Mouse (Mus musculus) limb, embryonic 12.5 days (tissue): ENCODE measurements around the gene Slc25a48. TPM values are rescaled to one million over a fixed set of nuclear protein-coding genes. Genes with fewer than 3 reads are reported as not detected.

Source experiments
- ATAC-seq: fragments of 200-750 bp; cut with Nextera tagmentation; 2 replicates; pipeline ENCODE4 v1.8.0; 2017; ENCODE audit warnings: low read depth, moderate TSS enrichment; ENCODE audit not compliant: insufficient number of reproducible peaks, insufficient read depth, low FRiP score, low TSS enrichment
- H3K27ac ChIP-seq: fragments of 300-500 bp; sonication (generic); 2 replicates; pipeline ENCODE4 v1.5.1; 2016; ENCODE audit warnings: mild to moderate bottlenecking, moderate library complexity
- H3K27me3 ChIP-seq: fragments of 300-500 bp; sonication (generic); 2 replicates; pipeline ENCODE4 v1.6.1; 2016; ENCODE audit warnings: mild to moderate bottlenecking, moderate library complexity
- H3K36me3 ChIP-seq: fragments of 300-500 bp; sonication (generic); 2 replicates; pipeline ENCODE4 v1.6.1; 2016; ENCODE audit warnings: mild to moderate bottlenecking, moderate library complexity
- H3K4me1 ChIP-seq: fragments of 300-500 bp; sonication (generic); replicated peaks from 2 replicates; pipeline ENCODE4 v1.6.1; 2016
- H3K4me2 ChIP-seq: fragments of 300-500 bp; sonication (generic); 2 replicates; pipeline ENCODE4 v1.6.1; 2016; ENCODE audit warnings: mild to moderate bottlenecking, moderate library complexity
- H3K4me3 ChIP-seq: fragments of 300-500 bp; sonication (generic); replicated peaks from 2 replicates; pipeline ENCODE4 v1.5.1; 2016; ENCODE audit warnings: mild to moderate bottlenecking
- H3K9ac ChIP-seq: fragments of 300-500 bp; sonication (generic); replicated peaks from 2 replicates; pipeline ENCODE4 v1.6.1; 2016; ENCODE audit warnings: mild to moderate bottlenecking, moderate library complexity
- H3K9me3 ChIP-seq: fragments of 300-500 bp; sonication (generic); 2 replicates; pipeline ENCODE4 v1.6.1; 2016; ENCODE audit warnings: mild to moderate bottlenecking, moderate library complexity
- WGBS: fragments of 180-500 bp; shearing (Covaris S2); methylation state at CpG from one replicate; pipeline ENCODE4 v1.1.7; 2016; 5-methylcytosine and 5-hydroxymethylcytosine counted together
- polyA plus RNA-seq: library from polyadenylated mRNA; unstranded; fragments of >200 nt; fragmentation: Nextera tagmentation; extraction: Ambion mirVana; gene quantifications from 2 replicates; pipeline ENCODE4 v1.2.1, GENCODE M21; 2016

The Slc25a48 gene
- polyA plus RNA-seq, 1 experiment from 2014 or later, result 0.10 TPM

DNA sequence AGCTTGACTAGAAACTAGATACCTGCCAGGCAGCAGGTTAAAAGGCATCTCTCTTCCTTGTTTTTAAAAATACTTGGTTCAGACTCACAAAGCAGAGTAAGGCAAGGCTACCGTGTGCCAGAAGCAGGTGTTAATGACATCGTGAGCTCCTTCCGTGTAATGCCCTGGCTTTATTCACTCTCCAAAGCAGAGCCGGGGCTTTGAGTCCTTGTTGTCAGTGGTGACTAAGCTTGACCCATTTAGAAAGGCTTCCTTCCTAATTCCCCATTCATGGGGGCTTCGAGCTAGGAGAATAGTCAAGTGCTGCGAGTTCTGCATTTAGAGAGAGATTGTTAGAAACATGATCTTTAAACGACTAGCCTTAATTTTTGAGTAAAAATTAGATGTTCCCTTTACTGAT is 78.7 kb downstream of the Slc25a48 start:
- H3K9ac ChIP-seq, result no peak overlapping the region
- no peak overlapping the region for H3K4me2 ChIP-seq
- H3K27ac ChIP-seq, result no peak overlapping the region
- H3K9me3 ChIP-seq, result no peaks in the 10 kb centered on the region
- no peaks in the 10 kb centered on the region for H3K36me3 ChIP-seq
- WGBS, result 60% methylated on average over 7 of the region's 7 CpGs
- no peaks in the 10 kb centered on the region for H3K27me3 ChIP-seq
- H3K4me3 ChIP-seq, result no peak overlapping the region
- ATAC-seq, result no peak
- no peaks in the 10 kb centered on the region for H3K4me1 ChIP-seq

DNA sequence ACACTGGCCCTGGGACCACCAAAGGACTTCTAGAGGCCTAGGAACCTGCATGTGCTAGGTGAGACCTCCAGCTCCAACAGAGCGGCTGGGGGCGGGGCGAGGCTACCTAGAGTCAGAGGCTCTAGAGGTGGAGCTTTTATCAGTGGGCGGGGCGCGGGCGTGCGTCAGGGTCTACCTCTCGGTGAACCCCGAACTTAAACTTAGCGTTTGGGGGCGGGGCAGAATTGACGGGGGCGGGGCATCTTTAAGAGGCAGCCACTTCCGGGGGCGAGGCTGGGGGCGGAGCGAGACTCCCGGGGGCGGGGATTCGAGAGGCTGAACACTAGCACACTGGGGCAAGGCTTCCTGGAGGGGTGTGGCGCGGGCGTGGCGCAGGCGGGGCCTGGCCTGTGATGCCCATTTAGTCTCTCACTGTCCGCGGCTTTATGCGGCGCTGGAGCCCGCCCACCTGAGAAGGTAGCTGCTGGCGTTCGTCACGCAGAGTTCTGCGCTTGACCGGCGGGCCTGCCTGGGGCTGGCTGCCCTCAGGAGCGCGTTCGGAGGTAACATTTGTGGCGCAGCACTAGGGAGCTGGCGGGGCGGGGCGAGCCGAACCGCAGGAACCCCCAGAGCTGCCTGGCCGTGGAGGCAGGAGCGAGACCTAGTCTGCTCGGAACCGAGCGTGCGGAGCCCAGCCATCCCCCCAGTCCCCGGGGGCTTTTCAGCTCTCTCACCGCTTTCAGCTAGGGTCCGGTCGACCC is 84.1 kb downstream of the Slc25a48 start, which contains the start of gene Fbxl21:
TSS of gene Fbxl21 (plus strand) at position 392 of the 740 bp plus-strand sequence.
- peak within 1 kb of the TSS; percentile 71 for H3K9ac ChIP-seq
- peak; percentile 99 for ATAC-seq
- WGBS, result 2% methylated on average over 56 of the region's 56 CpGs
- peak within 1 kb of the TSS; percentile 85 for H3K4me2 ChIP-seq
- H3K9me3 ChIP-seq, result no peaks in the 10 kb centered on the region
- H3K4me3 ChIP-seq, result peak within 1 kb of the TSS; percentile 66
- no peaks in the 10 kb centered on the region for H3K4me1 ChIP-seq
- H3K36me3 ChIP-seq, result no peaks in the 10 kb centered on the region
- peak within 1 kb of the TSS; percentile 70 for H3K27ac ChIP-seq
- no peaks in the 10 kb centered on the region for H3K27me3 ChIP-seq

DNA sequence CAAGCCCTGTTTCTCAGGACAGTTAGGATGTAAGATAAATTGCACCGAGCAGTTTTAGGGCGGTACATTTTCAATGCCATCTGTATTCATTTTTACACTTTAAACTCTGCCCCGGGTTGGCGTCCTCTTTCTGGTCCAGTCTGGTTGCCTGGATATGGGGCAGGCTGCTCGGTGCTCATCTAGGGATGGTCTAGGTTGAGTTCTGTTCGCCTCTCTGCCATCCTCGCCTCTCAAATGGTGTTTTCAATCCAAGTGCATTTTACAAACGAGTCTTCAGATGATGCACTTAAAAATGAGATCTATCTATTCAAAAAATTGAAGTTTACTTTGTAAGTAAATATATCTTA is 84.6 kb downstream of the Slc25a48 start:
- Histone ChIP-seq H3K9ac (peak overlapping the region; percentile 71), H3K9me3 (no peaks in the 10 kb centered on the region), H3K36me3 (no peaks in the 10 kb centered on the region), H3K4me3 (peak overlapping the region; percentile 66), H3K4me1 (no peaks in the 10 kb centered on the region), H3K4me2 (peak overlapping the region; percentile 85), H3K27ac (peak overlapping the region; percentile 70), H3K27me3 (no peaks in the 10 kb centered on the region)
- ATAC-seq, result no peak
- WGBS, result 7% methylated on average over 8 of the region's 8 CpGs

Other genes with a start within 250 kb of the Slc25a48 start
- not detected in 2 replicates for gene Neurog1, start 186.2 kb upstream of the Slc25a48 start, polyA plus RNA-seq
- 342 and 397 TPM in 2 replicates for gene Cxcl14, start 141.8 kb upstream of the Slc25a48 start, polyA plus RNA-seq
- not detected in 2 replicates for gene Gm3045, start 11.8 kb upstream of the Slc25a48 start, polyA plus RNA-seq
- gene Il9, start 43.9 kb downstream of the Slc25a48 start, polyA plus RNA-seq, result not detected in 2 replicates
- 2.8 TPM in 2 replicates for gene Fbxl21, start 84.1 kb downstream of the Slc25a48 start, polyA plus RNA-seq
- gene Lect2, start 110.1 kb downstream of the Slc25a48 start, polyA plus RNA-seq, result not detected in 2 replicates
- gene Tgfbi, start 171.2 kb downstream of the Slc25a48 start, polyA plus RNA-seq, result 111 and 113 TPM in 2 replicates